Mouse (Mus musculus): Measurements from ENCODE around the gene Bcl2l14.

Bcl2l14 gene

GRCm38 (mm10) chr6:134443198-134443904 is 47.2 kb downstream of the Bcl2l14 start:
- no peak for DNase-seq (ENCODE audit: low spot score)

- no peak for DNase-seq (ENCODE audit: low spot score)
Observed at GRCm38 (mm10) chr6:134443925-134444324, 47.8 kb downstream of the Bcl2l14 start.

- DNase-seq (ENCODE audit: low spot score), result no peak
Observed at GRCm38 (mm10) chr6:134448451-134448850, 52.3 kb downstream of the Bcl2l14 start.

- no peak for DNase-seq (ENCODE audit: low spot score)
Observed at GRCm38 (mm10) chr6:134449958-134450357, 53.8 kb downstream of the Bcl2l14 start.

- no peak for DNase-seq (ENCODE audit: low spot score)
Observed at GRCm38 (mm10) chr6:134450661-134451119, 54.6 kb downstream of the Bcl2l14 start.

GRCm38 (mm10) chr6:134454093-134454492 is 58.0 kb downstream of the Bcl2l14 start:
- DNase-seq (ENCODE audit: low spot score), result no peak

GRCm38 (mm10) chr6:134458376-134458775 is 62.3 kb downstream of the Bcl2l14 start:
- no peak for DNase-seq (ENCODE audit: low spot score)

GRCm38 (mm10) chr6:134461175-134461574 is 65.1 kb downstream of the Bcl2l14 start:
- no peak for DNase-seq (ENCODE audit: low spot score)

- no peak for DNase-seq (ENCODE audit: low spot score)
Observed at GRCm38 (mm10) chr6:134466671-134467229, 70.6 kb downstream of the Bcl2l14 start.

- no peak for DNase-seq (ENCODE audit: low spot score)
Observed at GRCm38 (mm10) chr6:134469297-134469696, 73.2 kb downstream of the Bcl2l14 start.

- no peak for DNase-seq (ENCODE audit: low spot score)
Observed at GRCm38 (mm10) chr6:134470857-134471256, 74.7 kb downstream of the Bcl2l14 start.

- DNase-seq (ENCODE audit: low spot score), result no peak
Observed at GRCm38 (mm10) chr6:134473143-134473561, 77.0 kb downstream of the Bcl2l14 start.

- no peak for DNase-seq (ENCODE audit: low spot score)
Observed at GRCm38 (mm10) chr6:134479481-134479880, 83.4 kb downstream of the Bcl2l14 start.

GRCm38 (mm10) chr6:134486318-134486717 is 90.2 kb downstream of the Bcl2l14 start:
- no peak for DNase-seq (ENCODE audit: low spot score)

All from layer of hippocampus, adult 9-10 months (tissue).